20 mouse cellular contexts compared by ENCODE assay signal in genomic region chr14:86254196-86254595, GRCm38 (mm10).
A peak's percentile ranks its signal among the peaks of the same experiment; 100 is the strongest.
DNase-seq lines count a peak whose midpoint lies in the region; ATAC-seq and TF ChIP-seq lines count a peak whose summit lies in the region.
"Had no signal": no experiment of that assay in that cellular context is flagged by ENCODE, and none has a peak within 500 bp of the region (broad histone marks: within the 10 kb centered on the region; RNA-seq: fewer than 3 reads in every experiment).

No protein-coding gene starts in this region.

- no peak for ATAC-seq in midbrain, embryonic 11.5 days (ENCODE audit: low FRiP score)
- no peak for ATAC-seq in midbrain, embryonic 15.5 days (replicated peaks)
- no peak for ATAC-seq in stomach, postnatal 0 days (ENCODE audit: low FRiP score, low TSS enrichment)
- ATAC-seq: forebrain, embryonic 15.5 days; hindbrain, postnatal 0 days had no signal

- TF ChIP-seq EP300 in stomach, postnatal 0 days (optimal IDR thresholded peaks at IDR 0.05): no peak

- H3K4me1 ChIP-seq in midbrain, embryonic 11.5 days (ENCODE audit: control insufficient read depth, insufficient read depth, low read length): no peaks in the 10 kb centered on the region
- no peaks in the 10 kb centered on the region for H3K4me1 ChIP-seq in midbrain, embryonic 15.5 days
- no peaks in the 10 kb centered on the region for H3K4me1 ChIP-seq in stomach, postnatal 0 days (replicated peaks; ENCODE audit: control insufficient read depth, insufficient read depth)
- H3K4me1 ChIP-seq: embryonic facial prominence, embryonic 15.5 days; heart, embryonic 15.5 days; hindbrain, embryonic 13.5 days had no signal

- no peaks in the 10 kb centered on the region for H3K36me3 ChIP-seq in midbrain, embryonic 11.5 days (ENCODE audit: control insufficient read depth, insufficient read depth, low read length)
- H3K36me3 ChIP-seq in midbrain, embryonic 15.5 days (replicated peaks): no peaks in the 10 kb centered on the region
- H3K36me3 ChIP-seq in stomach, postnatal 0 days (ENCODE audit: control insufficient read depth, insufficient read depth, low read length): no peaks in the 10 kb centered on the region
- H3K36me3 ChIP-seq: embryonic facial prominence, embryonic 15.5 days; forebrain, embryonic 15.5 days; heart, embryonic 15.5 days; hindbrain, embryonic 13.5 days had no signal

- no peaks in the 10 kb centered on the region for H3K9me3 ChIP-seq in midbrain, embryonic 11.5 days (ENCODE audit: control insufficient read depth, low read length)
- H3K9me3 ChIP-seq in midbrain, embryonic 15.5 days: no peaks in the 10 kb centered on the region
- H3K9me3 ChIP-seq in stomach, postnatal 0 days (ENCODE audit: control insufficient read depth, low read length): no peaks in the 10 kb centered on the region
- H3K9me3 ChIP-seq: embryonic facial prominence, embryonic 15.5 days; forebrain, embryonic 15.5 days; heart, embryonic 15.5 days; hindbrain, embryonic 13.5 days had no signal

- H3K27ac ChIP-seq in midbrain, embryonic 11.5 days (ENCODE audit: low read depth, low read length): no peak overlapping the region
- H3K27ac ChIP-seq in midbrain, embryonic 15.5 days: no peak overlapping the region
- H3K27ac ChIP-seq in stomach, postnatal 0 days (replicated peaks): no peak overlapping the region
- H3K27ac ChIP-seq: embryonic facial prominence, embryonic 15.5 days; forebrain, embryonic 15.5 days; heart, adult 2 months; heart, embryonic 15.5 days; hindbrain, embryonic 13.5 days; hindbrain, postnatal 0 days had no signal

- H3K27me3 ChIP-seq in midbrain, embryonic 11.5 days (ENCODE audit: control insufficient read depth, insufficient read depth, low read length): no peaks in the 10 kb centered on the region
- no peaks in the 10 kb centered on the region for H3K27me3 ChIP-seq in midbrain, embryonic 15.5 days (replicated peaks)
- no peaks in the 10 kb centered on the region for H3K27me3 ChIP-seq in stomach, postnatal 0 days (ENCODE audit: control insufficient read depth, insufficient read depth, low read length)
- H3K27me3 ChIP-seq: CH12.LX; embryonic facial prominence, embryonic 15.5 days; forebrain, embryonic 15.5 days; heart, embryonic 15.5 days; hindbrain, embryonic 13.5 days had no signal

- DNase-seq in midbrain, embryonic 11.5 days (ENCODE audit: low spot score, missing footprints): peak; percentile 47
- DNase-seq in 3T3-L1 (ENCODE audit: low read depth, low spot score): peak; percentile 74
- peak; percentile 87 for DNase-seq in Muller cell, postnatal 12 days (ENCODE audit: inconsistent ontology term)
- peak; percentile 63 for DNase-seq in retina, embryonic 14.5 days (ENCODE audit: low spot score)
- DNase-seq in gastrocnemius, postnatal 10 days: no peak
- DNase-seq in stomach, postnatal 0 days (ENCODE audit: low spot score): no peak
- DNase-seq: adrenal gland, postnatal 25 days; cerebellum, adult 18-20 months; cerebellum, adult 9-11 months; cerebellum, postnatal 36 days; heart, adult 2 months; heart, postnatal 14 days had no signal

- no peak for TF ChIP-seq CTCF in stomach, postnatal 0 days (IDR thresholded peaks at IDR 0.05; ENCODE audit: low read depth)

- no peak overlapping the region for H3K4me3 ChIP-seq in midbrain, embryonic 11.5 days (ENCODE audit: low read depth, low read length)
- H3K4me3 ChIP-seq in midbrain, embryonic 15.5 days: no peak overlapping the region
- H3K4me3 ChIP-seq in stomach, postnatal 0 days (ENCODE audit: low read depth, low read length): no peak overlapping the region
- H3K4me3 ChIP-seq: embryonic facial prominence, embryonic 15.5 days; forebrain, embryonic 15.5 days; heart, adult 2 months; heart, embryonic 15.5 days; hindbrain, embryonic 13.5 days had no signal

- H3K9ac ChIP-seq in midbrain, embryonic 11.5 days (ENCODE audit: low read length): no peak overlapping the region
- no peak overlapping the region for H3K9ac ChIP-seq in midbrain, embryonic 15.5 days
- H3K9ac ChIP-seq in stomach, postnatal 0 days (ENCODE audit: low read length): no peak overlapping the region
- H3K9ac ChIP-seq: embryonic facial prominence, embryonic 15.5 days; forebrain, embryonic 15.5 days; heart, embryonic 15.5 days; hindbrain, embryonic 13.5 days had no signal

- H3K4me2 ChIP-seq in midbrain, embryonic 11.5 days: no peak overlapping the region
- no peak overlapping the region for H3K4me2 ChIP-seq in midbrain, embryonic 15.5 days
- no peak overlapping the region for H3K4me2 ChIP-seq in stomach, postnatal 0 days (replicated peaks; ENCODE audit: low read depth)
- H3K4me2 ChIP-seq: embryonic facial prominence, embryonic 15.5 days; forebrain, embryonic 15.5 days; heart, embryonic 11.5 days; heart, embryonic 15.5 days; hindbrain, embryonic 13.5 days had no signal

- WGBS in midbrain, embryonic 11.5 days: 55% methylated on average over 1 of the region's 1 CpGs
- 44% methylated on average over 1 of the region's 1 CpGs for WGBS in midbrain, embryonic 15.5 days
- WGBS in stomach, postnatal 0 days: 45% methylated on average over 1 of the region's 1 CpGs

Comparison
In these comparisons a context has a peak if more than half of its experiments do, and no peak if none do; other contexts are left out.
1. DNase-seq: peak in midbrain, embryonic 11.5 days (single experiment), 3T3-L1 (single experiment), Muller cell, postnatal 12 days (single experiment) and retina, embryonic 14.5 days (single experiment); none in gastrocnemius, postnatal 10 days (single experiment) and stomach, postnatal 0 days (single experiment).